Mouse (Mus musculus): ENCODE measurements around the gene Dhx32.

Dhx32 gene

GRCm38 (mm10) chr7:133787571-133787970 lies 5.0 kb upstream of the Dhx32 start:
- no peak overlapping the region for H3K4me3 ChIP-seq (replicated peaks; ENCODE audit: low read length)
- no peaks in the 10 kb centered on the region for H3K27me3 ChIP-seq (ENCODE audit: insufficient read depth, low read length)
- H3K4me1 ChIP-seq (replicated peaks; ENCODE audit: low read depth, low read length) = peaks cover 5% of the 10 kb centered on the region
- H3K9me3 ChIP-seq (ENCODE audit: low read length) = peaks cover 21% of the 10 kb centered on the region
- TF ChIP-seq NANOG (IDR thresholded peaks at IDR 0.05; ENCODE audit: borderline replicate concordance, low read length) = no peak
- no peak for TF ChIP-seq POU5F1 (IDR thresholded peaks at IDR 0.05; ENCODE audit: borderline replicate concordance, low read length)
- TF ChIP-seq CTCF (conservative IDR thresholded peaks at IDR 0.05; ENCODE audit: low read length) = no peak
- H3K36me3 ChIP-seq (ENCODE audit: insufficient read depth, low read length) = no peaks in the 10 kb centered on the region

GRCm38 (mm10) chr7:133781991-133782390 lies 535 bp downstream of the Dhx32 start:
- Histone ChIP-seq H3K4me1 (replicated peaks; ENCODE audit: low read depth, low read length) (peaks cover 14% of the 10 kb centered on the region), H3K4me3 (replicated peaks; ENCODE audit: low read length) (no peak overlapping the region), H3K27me3 (ENCODE audit: insufficient read depth, low read length) (0 out of 2 replicates have a peak, but pooled peaks cover 3% of the 10 kb centered on the region), H3K36me3 (ENCODE audit: insufficient read depth, low read length) (no peaks in the 10 kb centered on the region), H3K9me3 (ENCODE audit: low read length) (no peaks in the 10 kb centered on the region)
- TF ChIP-seq POU5F1 (IDR thresholded peaks at IDR 0.05; ENCODE audit: borderline replicate concordance, low read length) (no peak), CTCF (conservative IDR thresholded peaks at IDR 0.05; ENCODE audit: low read length) (no peak), NANOG (IDR thresholded peaks at IDR 0.05; ENCODE audit: borderline replicate concordance, low read length) (no peak)

DNA sequence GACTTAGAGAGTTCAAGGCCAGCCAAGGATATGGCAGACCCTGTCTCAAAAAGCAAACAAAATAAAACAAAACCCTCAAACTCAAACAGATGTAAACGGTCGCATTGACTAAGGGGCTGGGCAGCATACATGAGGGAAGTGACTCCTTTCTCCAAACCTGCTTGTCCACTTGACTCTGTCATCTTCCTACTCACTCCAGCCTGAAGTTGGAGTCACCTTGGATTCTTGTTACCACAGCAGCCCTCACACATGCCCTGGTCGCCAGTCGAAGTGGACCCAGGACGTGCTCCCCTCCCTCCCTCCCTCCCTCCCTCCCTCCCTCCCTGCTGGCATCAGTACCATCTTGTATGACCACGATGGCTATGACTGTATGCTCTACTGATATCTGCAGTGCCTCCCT lies 943 bp downstream of the Dhx32 start:
- Histone ChIP-seq H3K27me3 (ENCODE audit: insufficient read depth, low read length) (0 out of 2 replicates have a peak, but pooled peaks cover 3% of the 10 kb centered on the region), H3K4me3 (replicated peaks; ENCODE audit: low read length) (no peak overlapping the region), H3K4me1 (replicated peaks; ENCODE audit: low read depth, low read length) (peaks cover 14% of the 10 kb centered on the region), H3K9me3 (ENCODE audit: low read length) (no peaks in the 10 kb centered on the region), H3K36me3 (ENCODE audit: insufficient read depth, low read length) (no peaks in the 10 kb centered on the region)
- TF ChIP-seq NANOG (IDR thresholded peaks at IDR 0.05; ENCODE audit: borderline replicate concordance, low read length) = no peak

GRCm38 (mm10) chr7:133776626-133776996 lies 5.9 kb downstream of the Dhx32 start, which contains the start of gene Fank1:
Gene Fank1, plus strand, starts transcription at chr7:133776861.
- H3K9me3 ChIP-seq (ENCODE audit: low read length) = no peaks in the 10 kb centered on the region
- peaks cover 7% of the 10 kb centered on the region for H3K27me3 ChIP-seq (ENCODE audit: insufficient read depth, low read length)
- H3K36me3 ChIP-seq (ENCODE audit: insufficient read depth, low read length) = no peaks in the 10 kb centered on the region
- peak within 1 kb of the TSS; percentile 87 for H3K4me3 ChIP-seq (replicated peaks; ENCODE audit: low read length)
- TF ChIP-seq NANOG (IDR thresholded peaks at IDR 0.05; ENCODE audit: borderline replicate concordance, low read length) = no peak
- TF ChIP-seq CTCF (conservative IDR thresholded peaks at IDR 0.05; ENCODE audit: low read length) = no peak
- TF ChIP-seq POU5F1 (IDR thresholded peaks at IDR 0.05; ENCODE audit: borderline replicate concordance, low read length) = no peak
- H3K4me1 ChIP-seq (replicated peaks; ENCODE audit: low read depth, low read length) = peaks cover 44% of the 10 kb centered on the region

- Histone ChIP-seq H3K27me3 (ENCODE audit: insufficient read depth, low read length) (peaks cover 7% of the 10 kb centered on the region), H3K9me3 (ENCODE audit: low read length) (no peaks in the 10 kb centered on the region), H3K4me3 (replicated peaks; ENCODE audit: low read length) (peak overlapping the region; percentile 87), H3K36me3 (ENCODE audit: insufficient read depth, low read length) (no peaks in the 10 kb centered on the region), H3K4me1 (replicated peaks; ENCODE audit: low read depth, low read length) (peaks cover 47% of the 10 kb centered on the region)
- no peak for TF ChIP-seq CTCF (conservative IDR thresholded peaks at IDR 0.05; ENCODE audit: low read length)
- TF ChIP-seq NANOG (IDR thresholded peaks at IDR 0.05; ENCODE audit: borderline replicate concordance, low read length) = no peak
- TF ChIP-seq POU5F1 (IDR thresholded peaks at IDR 0.05; ENCODE audit: borderline replicate concordance, low read length) = no peak
These were observed 6.5 kb downstream of the Dhx32 start for GRCm38 (mm10) chr7:133775796-133776625.

- peaks cover 7% of the 10 kb centered on the region for H3K27me3 ChIP-seq (ENCODE audit: insufficient read depth, low read length)
- H3K4me3 ChIP-seq (replicated peaks; ENCODE audit: low read length) = peak overlapping the region; percentile 13
- peaks cover 53% of the 10 kb centered on the region for H3K4me1 ChIP-seq (replicated peaks; ENCODE audit: low read depth, low read length)
- no peaks in the 10 kb centered on the region for H3K36me3 ChIP-seq (ENCODE audit: insufficient read depth, low read length)
- no peaks in the 10 kb centered on the region for H3K9me3 ChIP-seq (ENCODE audit: low read length)
- TF ChIP-seq POU5F1 (IDR thresholded peaks at IDR 0.05; ENCODE audit: borderline replicate concordance, low read length) (no peak), NANOG (IDR thresholded peaks at IDR 0.05; ENCODE audit: borderline replicate concordance, low read length) (no peak), CTCF (conservative IDR thresholded peaks at IDR 0.05; ENCODE audit: low read length) (no peak)
These were observed 7.3 kb downstream of the Dhx32 start for GRCm38 (mm10) chr7:133775179-133775578.

GRCm38 (mm10) chr7:133768517-133768916 lies 14.0 kb downstream of the Dhx32 start:
- no peaks in the 10 kb centered on the region for H3K9me3 ChIP-seq (ENCODE audit: low read length)
- H3K4me3 ChIP-seq (replicated peaks; ENCODE audit: low read length) = no peak overlapping the region
- H3K4me1 ChIP-seq (replicated peaks; ENCODE audit: low read depth, low read length) = peaks cover 65% of the 10 kb centered on the region
- TF ChIP-seq CTCF (conservative IDR thresholded peaks at IDR 0.05; ENCODE audit: low read length) (no peak), POU5F1 (IDR thresholded peaks at IDR 0.05; ENCODE audit: borderline replicate concordance, low read length) (no peak), NANOG (IDR thresholded peaks at IDR 0.05; ENCODE audit: borderline replicate concordance, low read length) (no peak)
- H3K36me3 ChIP-seq (ENCODE audit: insufficient read depth, low read length) = no peaks in the 10 kb centered on the region
- H3K27me3 ChIP-seq (ENCODE audit: insufficient read depth, low read length) = no peaks in the 10 kb centered on the region

DNA sequence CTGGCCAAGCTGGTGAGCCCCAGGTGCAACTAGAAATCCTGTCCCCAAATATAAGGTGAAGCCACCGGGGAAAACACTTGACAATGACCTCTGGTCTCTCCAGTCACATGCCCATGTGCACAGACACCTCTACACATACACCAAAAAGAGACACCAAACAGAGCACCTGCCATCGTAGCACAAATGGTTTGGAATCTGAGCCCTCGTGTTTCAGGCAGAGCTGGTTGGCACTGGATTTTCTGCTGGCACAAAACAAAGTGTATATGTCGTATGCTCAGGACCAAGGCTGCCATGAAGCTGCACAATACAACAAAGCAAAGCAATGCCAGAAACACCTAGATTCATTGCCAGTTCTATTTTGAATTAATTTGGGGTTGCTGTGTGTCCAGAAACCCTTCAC lies 14.5 kb downstream of the Dhx32 start:
- Histone ChIP-seq H3K36me3 (ENCODE audit: insufficient read depth, low read length) (no peaks in the 10 kb centered on the region), H3K4me3 (replicated peaks; ENCODE audit: low read length) (no peak overlapping the region), H3K27me3 (ENCODE audit: insufficient read depth, low read length) (no peaks in the 10 kb centered on the region), H3K4me1 (replicated peaks; ENCODE audit: low read depth, low read length) (peaks cover 66% of the 10 kb centered on the region), H3K9me3 (ENCODE audit: low read length) (no peaks in the 10 kb centered on the region)
- no peak for TF ChIP-seq POU5F1 (IDR thresholded peaks at IDR 0.05; ENCODE audit: borderline replicate concordance, low read length)
- TF ChIP-seq CTCF (conservative IDR thresholded peaks at IDR 0.05; ENCODE audit: low read length) = no peak
- TF ChIP-seq NANOG (IDR thresholded peaks at IDR 0.05; ENCODE audit: borderline replicate concordance, low read length) = no peak
